Mouse (Mus musculus) lung, adult 2 months (tissue): ENCODE measurements around the gene Tsc22d1.

Source experiments
- CTCF ChIP-seq: fragments of 200-500 bp; IDR thresholded peaks from 2 replicates; pipeline ENCODE4 v1.5.1; 2011; ENCODE audit warnings: mild to moderate bottlenecking, low read length, control low read depth; ENCODE audit not compliant: insufficient read depth
- POLR2A ChIP-seq: fragments of 200-500 bp; IDR thresholded peaks from 2 replicates; pipeline ENCODE4 v1.6.1; 2011; ENCODE audit warnings: low read depth, mild to moderate bottlenecking, control low read depth, low read length, borderline replicate concordance; ENCODE audit errors: extremely low read depth

DNA sequence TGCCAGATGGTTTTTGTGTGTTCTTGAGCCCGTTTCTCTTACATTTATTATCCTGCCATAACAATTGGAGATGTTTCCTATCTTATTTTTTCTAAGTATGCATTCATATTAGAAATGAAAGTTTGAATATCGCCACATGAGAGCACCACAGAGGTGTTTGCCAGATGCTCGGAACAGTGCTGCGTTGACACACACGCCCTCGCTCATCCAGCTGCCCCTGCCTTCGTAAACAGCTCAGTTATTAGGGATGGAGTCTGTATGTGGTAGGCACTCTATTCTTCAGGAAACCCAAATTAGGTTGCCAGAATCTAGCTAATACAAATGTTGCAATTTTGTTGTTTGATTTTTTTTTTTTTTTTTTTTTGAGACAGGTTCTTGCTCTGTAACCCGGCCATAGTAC, 18.1 kb downstream of the Tsc22d1 start:
- TF ChIP-seq CTCF (no peak), POLR2A (no peak)
